Mouse (Mus musculus) hindbrain, embryonic 10.5 days (tissue): ENCODE results near the gene Socs3. TPM values are rescaled to one million over a fixed set of nuclear protein-coding genes. Genes with fewer than 3 reads are reported as not detected.

Experiments used
- DNase-seq: peaks from one replicate; pipeline ENCODE4 v3.0.0-alpha.2; 2017; ENCODE audit warnings: low spot score
- H3K27ac ChIP-seq: fragments of 300-500 bp; sonication (generic); 2 replicates; pipeline ENCODE4 v1.5.1; 2016; ENCODE audit warnings: mild to moderate bottlenecking, moderate library complexity
- H3K27me3 ChIP-seq: fragments of 300-500 bp; sonication (generic); 2 replicates; pipeline ENCODE4 v1.6.1; 2016; ENCODE audit warnings: mild to moderate bottlenecking; ENCODE audit not compliant: poor library complexity, insufficient read depth, severe bottlenecking
- H3K36me3 ChIP-seq: fragments of 300-500 bp; sonication (generic); 2 replicates; pipeline ENCODE4 v1.6.1; 2016; ENCODE audit warnings: mild to moderate bottlenecking, moderate library complexity
- H3K4me1 ChIP-seq: fragments of 300-500 bp; sonication (generic); replicated peaks from 2 replicates; pipeline ENCODE4 v1.6.1; 2016; ENCODE audit warnings: mild to moderate bottlenecking
- H3K4me3 ChIP-seq: fragments of 300-500 bp; sonication (generic); 2 replicates; pipeline ENCODE4 v1.5.1; 2016; ENCODE audit warnings: mild to moderate bottlenecking, moderate library complexity
- H3K9me3 ChIP-seq: fragments of 300-500 bp; sonication (generic); 2 replicates; pipeline ENCODE4 v1.6.1; 2016; ENCODE audit warnings: mild to moderate bottlenecking, moderate library complexity
- WGBS: fragments of 180-500 bp; shearing (Covaris S2); methylation state at CpG from one replicate; pipeline ENCODE4 v1.1.7; 2016; 5-methylcytosine and 5-hydroxymethylcytosine counted together
- polyA plus RNA-seq: library from polyadenylated mRNA; unstranded; fragments of >200 nt; fragmentation: Nextera tagmentation; extraction: Ambion mirVana; gene quantifications from 2 replicates; pipeline ENCODE4 v1.2.1, GENCODE M21; 2016

The Socs3 gene
- polyA plus RNA-seq, 1 experiment from 2014 or later, result 12.5 TPM

DNA sequence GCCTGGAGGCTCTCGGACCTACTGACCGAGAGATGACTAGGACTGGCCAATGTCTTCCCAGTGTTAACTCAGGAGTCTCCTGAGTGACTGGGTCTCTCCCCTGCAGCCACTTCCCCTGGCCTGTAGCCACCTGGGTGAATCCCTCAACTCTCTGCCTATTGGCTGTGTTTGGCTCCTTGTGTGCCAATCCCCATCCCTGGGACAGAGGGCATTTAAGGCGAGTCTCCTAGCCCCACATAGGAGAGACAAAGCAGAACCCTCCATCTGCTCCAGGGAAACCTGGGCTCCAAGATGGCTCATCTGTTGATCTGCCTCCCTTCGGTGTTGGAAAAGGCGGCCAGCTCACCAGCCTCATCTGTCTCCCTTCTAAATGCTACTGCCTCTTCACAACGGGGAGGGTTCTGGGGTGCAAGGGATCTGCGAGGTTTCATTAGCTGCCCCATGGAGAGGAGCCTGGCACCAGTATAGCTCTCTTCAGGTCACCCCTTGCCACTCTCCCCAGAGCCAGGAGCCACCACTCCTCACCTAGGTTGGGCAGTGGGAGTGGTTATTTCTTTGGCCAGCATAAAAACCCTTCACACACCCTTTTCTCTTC, 3.2 kb downstream of the Socs3 start:
- Histone ChIP-seq H3K27ac (peak overlapping the region; percentile 95), H3K4me3 (peak overlapping the region; percentile 65), H3K27me3 (peaks cover 64% of the 10 kb centered on the region), H3K36me3 (peaks cover 18% of the 10 kb centered on the region), H3K4me1 (peaks cover 97% of the 10 kb centered on the region), H3K9me3 (no peaks in the 10 kb centered on the region)
- no peak for DNase-seq
- WGBS, result 31% methylated on average over 7 of the region's 7 CpGs

DNA sequence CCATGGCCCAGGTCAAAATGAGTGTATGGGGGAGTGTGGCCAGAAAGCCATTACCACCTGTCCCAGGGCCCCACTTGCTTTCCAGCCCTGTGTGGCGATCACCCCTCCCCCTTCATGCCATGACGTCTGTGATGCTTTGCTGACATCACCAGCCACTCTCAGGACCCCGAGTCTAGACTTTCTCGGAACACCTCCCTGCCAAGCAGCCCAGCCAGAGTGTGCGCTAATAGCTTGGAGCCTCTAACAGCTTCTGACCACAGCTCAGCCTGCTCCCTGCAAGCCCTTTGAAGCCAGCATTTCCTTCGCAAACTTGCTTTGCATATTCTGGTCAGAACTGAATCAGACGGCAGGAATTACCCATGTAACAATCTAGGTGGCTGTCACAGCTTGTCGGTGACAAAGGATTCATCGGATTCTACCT, 4.3 kb downstream of the Socs3 start:
- Histone ChIP-seq H3K4me3 (peak overlapping the region; percentile 65), H3K27ac (peak overlapping the region; percentile 86)
- WGBS, result 11% methylated on average over 9 of the region's 9 CpGs

DNA sequence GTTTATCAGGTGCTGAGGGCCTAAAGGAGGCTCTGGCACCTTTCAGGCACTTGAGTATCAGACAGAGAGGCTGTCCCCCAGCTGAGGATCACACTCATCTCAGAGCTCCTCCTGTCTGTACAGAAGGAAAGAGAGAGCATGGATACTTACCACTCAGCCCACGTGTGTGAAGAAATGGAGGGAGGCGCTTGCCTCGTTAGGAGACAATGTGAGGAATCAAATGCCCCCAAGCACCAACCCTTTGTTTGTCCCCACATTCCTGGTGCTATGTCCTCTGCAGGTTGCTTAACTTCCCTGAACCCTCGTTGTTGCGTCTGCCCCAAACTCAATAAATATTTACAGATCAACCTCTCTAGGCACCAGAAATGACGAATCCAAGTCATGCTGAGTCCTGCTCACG, 4.8 kb downstream of the Socs3 start:
- Histone ChIP-seq H3K27ac (peak overlapping the region; percentile 86; the same call in 1 of the 2 replicates), H3K9me3 (no peaks in the 10 kb centered on the region), H3K4me3 (peak overlapping the region; percentile 65), H3K27me3 (peaks cover 53% of the 10 kb centered on the region), H3K4me1 (peaks cover 89% of the 10 kb centered on the region), H3K36me3 (peaks cover 18% of the 10 kb centered on the region)
- DNase-seq, result no peak
- 24% methylated on average over 7 of the region's 7 CpGs for WGBS

More for the DNA sequence above, 4.3 kb downstream of the Socs3 start:
- H3K4me1 ChIP-seq, result peaks cover 94% of the 10 kb centered on the region
- H3K9me3 ChIP-seq, result no peaks in the 10 kb centered on the region
- H3K27me3 ChIP-seq, result peaks cover 58% of the 10 kb centered on the region
- peaks cover 18% of the 10 kb centered on the region for H3K36me3 ChIP-seq
- peak; percentile 25 for DNase-seq

DNA sequence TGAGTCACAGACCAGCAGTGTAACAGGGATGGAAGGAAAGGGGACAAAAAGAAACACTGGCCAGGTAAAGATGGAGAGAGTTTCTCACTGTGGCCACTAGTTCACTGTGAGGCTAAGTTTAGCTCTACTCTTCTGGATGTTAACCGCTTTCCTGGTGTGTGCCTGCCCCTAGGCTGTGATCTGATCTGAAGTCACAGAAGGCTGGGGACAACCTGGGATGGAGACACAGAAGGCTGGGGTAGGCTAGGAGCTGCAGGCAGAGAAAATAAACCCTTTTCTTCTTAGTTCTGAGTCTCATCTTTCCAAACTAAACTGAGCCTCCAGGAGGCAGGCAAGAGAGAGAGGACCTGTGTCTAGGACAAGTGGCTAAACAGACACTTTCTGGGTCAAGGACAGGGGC, 5.6 kb downstream of the Socs3 start:
- H3K36me3 ChIP-seq, result peaks cover 18% of the 10 kb centered on the region
- peak overlapping the region; percentile 65 for H3K4me3 ChIP-seq
- WGBS, result 6% methylated on average over 1 of the region's 1 CpGs
- peaks cover 88% of the 10 kb centered on the region for H3K4me1 ChIP-seq
- H3K9me3 ChIP-seq, result no peaks in the 10 kb centered on the region
- H3K27me3 ChIP-seq, result peaks cover 57% of the 10 kb centered on the region
- DNase-seq, result no peak
- peak overlapping the region; percentile 86 for H3K27ac ChIP-seq

DNA sequence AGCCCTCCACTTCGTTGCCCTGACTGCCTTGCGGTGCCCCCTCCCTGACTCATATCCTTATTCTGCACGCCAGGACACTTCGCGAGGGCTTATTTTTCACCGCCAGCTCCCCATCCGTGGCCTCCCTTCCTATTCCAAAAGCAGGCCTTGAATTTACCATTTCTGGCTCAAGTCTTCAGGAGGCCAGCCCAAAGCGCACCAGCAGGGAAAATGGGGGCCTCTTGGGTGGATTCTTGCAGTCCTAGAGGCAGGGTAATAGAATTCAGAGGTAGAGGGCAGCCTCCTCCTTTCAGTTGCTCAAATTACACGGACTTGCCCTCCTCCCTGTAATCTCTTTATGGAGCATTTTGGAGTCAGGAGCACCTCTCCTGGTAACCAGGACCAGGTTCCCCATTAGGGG, 6.0 kb downstream of the Socs3 start:
- WGBS, result under 1% methylated on average over 9 of the region's 9 CpGs
- Histone ChIP-seq H3K4me1 (peaks cover 84% of the 10 kb centered on the region), H3K27me3 (peaks cover 62% of the 10 kb centered on the region)

DNA sequence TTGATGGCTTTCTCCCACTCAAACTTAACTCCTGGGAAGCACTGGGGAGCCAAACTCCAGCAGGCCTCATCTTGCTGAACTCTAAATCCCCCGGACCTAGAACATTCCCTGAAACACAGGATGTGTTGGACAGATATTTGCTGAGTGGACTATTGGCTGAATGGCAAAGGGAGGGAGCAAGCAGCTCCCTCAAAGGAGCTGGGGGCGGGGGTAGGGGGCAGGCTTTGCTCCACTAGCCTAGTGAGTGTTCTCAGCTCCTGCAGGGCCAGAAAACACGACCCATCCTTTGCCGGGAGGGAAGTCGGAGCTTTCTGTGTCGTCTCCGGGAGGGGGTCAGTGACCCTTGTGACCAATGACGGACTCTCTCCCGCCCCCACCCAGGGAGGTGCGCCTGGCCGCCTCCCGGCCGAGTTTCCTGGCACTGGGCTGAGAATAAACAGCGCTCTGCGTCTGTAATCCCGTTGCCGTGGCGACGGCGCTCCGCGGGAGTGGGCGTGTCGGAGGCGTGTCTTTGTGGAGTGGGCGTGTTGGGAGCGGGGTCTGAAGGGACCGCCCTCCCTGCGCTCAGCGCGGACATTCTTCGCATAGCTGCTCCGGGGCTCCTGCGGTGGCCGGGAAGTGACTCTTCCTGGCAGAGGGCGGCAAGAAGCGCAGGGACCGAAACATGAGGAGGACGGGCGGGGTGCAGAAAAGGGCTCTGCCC, 6.6 kb downstream of the Socs3 start:
- peak; percentile 100 for DNase-seq
- under 1% methylated on average over 40 of the region's 40 CpGs for WGBS

More for the DNA sequence above, 6.0 kb downstream of the Socs3 start:
- peaks cover 18% of the 10 kb centered on the region for H3K36me3 ChIP-seq
- no peak for DNase-seq
- peak overlapping the region; percentile 49 for H3K4me3 ChIP-seq
- peak overlapping the region; percentile 86 for H3K27ac ChIP-seq
- H3K9me3 ChIP-seq, result no peaks in the 10 kb centered on the region

DNA sequence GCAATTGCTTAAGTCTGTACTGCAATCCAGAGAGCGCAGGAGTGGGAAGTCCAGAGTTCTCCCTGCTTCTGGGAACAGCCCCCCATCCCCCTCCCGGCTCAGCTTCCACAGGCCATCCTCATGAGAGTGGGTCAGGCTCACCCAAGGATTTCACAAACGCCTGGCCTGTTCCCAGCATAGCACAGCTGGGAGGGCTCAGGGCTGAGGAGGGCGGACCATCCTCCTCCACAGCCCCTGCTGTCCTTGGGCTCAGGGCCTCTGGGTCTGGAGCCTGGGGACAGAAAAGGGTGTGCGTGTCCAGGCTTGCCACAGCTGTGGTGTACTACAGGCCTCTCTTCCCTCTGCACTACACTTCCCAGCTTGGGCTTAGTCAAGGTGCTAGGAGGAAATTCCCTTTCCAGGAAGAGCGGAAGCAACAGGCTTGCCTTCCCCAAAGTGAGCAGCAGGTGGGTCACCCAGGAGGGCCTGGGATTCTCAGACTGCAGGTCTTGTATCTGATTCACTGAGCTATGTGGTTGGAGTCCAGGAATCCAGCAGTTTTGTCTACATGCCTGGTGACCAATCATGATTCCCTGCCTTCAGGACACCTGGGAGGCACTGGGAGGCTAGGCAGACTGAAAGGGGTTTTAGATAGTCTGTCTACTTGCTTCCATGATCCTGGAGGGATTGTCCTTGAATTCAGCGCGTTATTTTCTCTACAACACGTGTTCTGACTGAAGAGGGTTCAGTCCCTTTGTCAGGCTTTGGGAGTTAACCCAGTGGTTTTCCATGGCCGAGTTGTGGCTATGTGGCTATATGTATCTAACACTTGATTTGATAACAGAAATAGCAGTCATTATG, 7.4 kb downstream of the Socs3 start:
- Histone ChIP-seq H3K9me3 (no peaks in the 10 kb centered on the region), H3K4me3 (peak overlapping the region; percentile 49; the same call in 1 of the 2 replicates), H3K27ac (peak overlapping the region; percentile 86), H3K27me3 (peaks cover 64% of the 10 kb centered on the region), H3K4me1 (peaks cover 77% of the 10 kb centered on the region), H3K36me3 (peaks cover 14% of the 10 kb centered on the region)
- WGBS, result 29% methylated on average over 10 of the region's 10 CpGs
- peak; percentile 28 for DNase-seq

More for the DNA sequence above, 6.6 kb downstream of the Socs3 start:
- peaks cover 18% of the 10 kb centered on the region for H3K36me3 ChIP-seq
- peaks cover 80% of the 10 kb centered on the region for H3K4me1 ChIP-seq
- no peaks in the 10 kb centered on the region for H3K9me3 ChIP-seq
- H3K27ac ChIP-seq, result peak overlapping the region; percentile 86
- peaks cover 64% of the 10 kb centered on the region for H3K27me3 ChIP-seq
- H3K4me3 ChIP-seq, result peak overlapping the region; percentile 49

DNA sequence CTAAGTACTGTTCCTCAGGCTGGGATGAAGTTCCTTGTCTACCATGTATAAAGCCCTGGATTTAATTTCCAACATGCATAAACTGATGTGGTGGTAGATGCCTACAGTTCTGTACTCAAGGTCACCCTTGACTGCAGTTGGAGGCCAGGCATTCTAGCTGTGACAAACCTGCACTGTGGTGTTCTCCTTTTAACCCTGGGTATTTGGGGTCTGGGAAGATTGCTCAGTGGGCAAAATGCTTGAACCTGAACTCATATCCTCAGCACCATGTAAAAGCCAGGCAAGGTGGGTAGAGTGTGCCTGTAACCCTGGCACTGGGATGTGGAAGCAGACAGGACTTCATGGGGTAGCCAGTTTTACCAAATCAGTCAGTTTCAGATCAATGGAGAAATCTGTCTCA, 9.2 kb downstream of the Socs3 start:
- Histone ChIP-seq H3K4me1 (peaks cover 72% of the 10 kb centered on the region), H3K36me3 (no peaks in the 10 kb centered on the region), H3K4me3 (no peak overlapping the region), H3K9me3 (no peaks in the 10 kb centered on the region), H3K27ac (no peak overlapping the region), H3K27me3 (peaks cover 45% of the 10 kb centered on the region)
- no peak for DNase-seq

DNA sequence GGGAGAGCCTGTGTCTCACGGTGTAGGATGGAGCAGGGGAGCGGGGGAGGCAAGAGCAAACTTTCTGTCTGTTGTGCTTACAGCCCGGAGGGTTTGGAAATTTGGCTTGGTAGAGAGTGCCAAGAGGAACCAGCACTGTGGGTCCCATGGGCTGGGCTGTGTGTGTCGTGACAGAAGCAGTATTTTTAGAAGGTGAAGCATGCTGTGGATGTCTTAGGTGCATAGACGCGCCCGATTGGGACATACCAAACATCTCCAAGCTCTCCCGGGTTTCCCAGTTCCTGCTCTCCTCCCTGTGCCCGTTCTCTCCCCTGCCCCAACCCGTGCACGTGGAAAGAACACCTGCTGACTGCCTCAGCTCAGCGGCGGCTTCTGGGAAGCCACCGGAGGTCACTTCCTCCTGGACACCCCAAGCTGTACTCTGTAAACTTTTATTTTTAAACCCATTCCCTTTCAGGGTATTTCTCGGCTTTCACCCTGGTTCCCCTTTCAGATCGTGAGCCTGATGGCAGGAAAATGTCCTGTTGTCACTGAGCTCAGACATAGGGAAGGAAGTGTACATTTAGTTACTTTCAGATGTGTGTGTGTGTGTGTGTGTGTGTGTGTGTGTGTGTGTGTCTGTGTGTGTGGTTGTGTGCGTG, 10.0 kb downstream of the Socs3 start:
- Histone ChIP-seq H3K4me3 (no peak overlapping the region), H3K36me3 (no peaks in the 10 kb centered on the region), H3K9me3 (no peaks in the 10 kb centered on the region), H3K4me1 (peaks cover 72% of the 10 kb centered on the region), H3K27ac (no peak overlapping the region), H3K27me3 (peaks cover 38% of the 10 kb centered on the region)
- DNase-seq, result no peak
- WGBS, result 52% methylated on average over 17 of the region's 17 CpGs

DNA sequence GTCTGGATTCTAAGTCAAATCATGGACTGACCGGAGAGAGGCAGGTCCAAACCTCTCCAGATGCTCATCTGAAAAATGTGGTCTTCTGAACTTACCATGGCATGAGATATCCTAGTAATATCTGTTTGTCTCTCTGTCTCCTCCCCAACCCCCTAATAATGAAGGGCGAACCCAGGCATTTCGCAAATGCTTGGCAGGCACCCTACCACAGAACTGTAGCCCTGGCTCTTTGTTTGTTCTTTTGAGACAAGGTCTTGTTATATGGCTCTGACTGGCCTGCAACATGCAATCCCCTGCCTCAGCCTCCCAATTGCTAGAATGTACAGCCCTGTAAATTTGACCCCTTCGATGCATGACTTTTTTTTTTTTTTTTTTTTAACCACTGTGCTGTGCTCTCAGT, 10.7 kb downstream of the Socs3 start:
- H3K4me3 ChIP-seq, result no peak overlapping the region
- H3K27ac ChIP-seq, result no peak overlapping the region
- H3K4me1 ChIP-seq, result peaks cover 72% of the 10 kb centered on the region
- H3K9me3 ChIP-seq, result no peaks in the 10 kb centered on the region
- no peaks in the 10 kb centered on the region for H3K36me3 ChIP-seq
- peaks cover 31% of the 10 kb centered on the region for H3K27me3 ChIP-seq
- no peak for DNase-seq
- 90% methylated on average over 4 of the region's 4 CpGs for WGBS

DNA sequence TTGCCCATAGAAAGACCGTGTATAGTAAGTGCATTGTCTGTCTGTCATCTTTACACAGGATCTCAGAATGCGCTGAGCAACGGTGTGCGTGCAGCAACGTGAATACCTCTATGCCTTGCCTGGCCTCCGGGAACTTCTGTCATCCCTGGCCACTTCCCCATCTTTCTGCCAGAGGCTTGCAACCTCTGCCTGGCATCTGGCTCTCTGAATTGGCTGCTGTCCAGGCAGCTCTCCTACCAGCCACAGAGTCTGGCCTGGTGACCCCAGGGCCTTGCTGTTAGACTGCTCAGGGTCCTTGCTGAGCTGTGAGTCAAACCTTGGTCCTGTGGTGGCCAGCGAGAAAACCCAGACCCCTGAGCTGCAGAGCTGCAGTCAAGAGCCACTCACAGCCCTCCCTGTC, 11.7 kb downstream of the Socs3 start:
- H3K4me3 ChIP-seq, result no peak overlapping the region

DNA sequence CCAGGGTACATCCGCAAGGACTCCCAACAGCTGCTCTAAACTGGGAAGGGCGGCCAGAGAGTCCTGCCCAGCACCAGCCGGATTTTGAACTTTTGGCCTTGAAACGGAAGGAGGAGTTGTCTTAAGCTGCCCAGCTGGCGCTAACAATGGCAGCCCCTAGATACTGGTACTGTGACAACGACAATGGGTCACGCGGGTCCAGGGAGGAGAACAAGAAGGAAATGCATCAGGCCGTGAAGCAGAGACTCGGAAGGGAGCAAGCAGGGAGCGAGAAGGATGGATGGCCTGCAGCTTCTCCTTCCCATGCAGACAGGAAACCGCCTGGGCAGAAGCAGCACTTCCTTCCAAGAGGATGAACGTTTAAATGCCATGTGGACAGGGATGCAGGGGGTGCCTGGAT, 14.2 kb downstream of the Socs3 start:
- Histone ChIP-seq H3K9me3 (no peaks in the 10 kb centered on the region), H3K27me3 (peaks cover 44% of the 10 kb centered on the region), H3K36me3 (no peaks in the 10 kb centered on the region), H3K27ac (peak overlapping the region; percentile 36), H3K4me1 (peaks cover 60% of the 10 kb centered on the region), H3K4me3 (no peak overlapping the region)
- DNase-seq, result no peak
- WGBS, result 55% methylated on average over 13 of the region's 13 CpGs

More for the DNA sequence above, 11.7 kb downstream of the Socs3 start:
- H3K9me3 ChIP-seq, result no peaks in the 10 kb centered on the region
- DNase-seq, result no peak
- 72% methylated on average over 7 of the region's 7 CpGs for WGBS
- peaks cover 67% of the 10 kb centered on the region for H3K4me1 ChIP-seq
- H3K27ac ChIP-seq, result peak overlapping the region; percentile 42
- H3K27me3 ChIP-seq, result peaks cover 30% of the 10 kb centered on the region
- H3K36me3 ChIP-seq, result no peaks in the 10 kb centered on the region
